Mouse (Mus musculus) CH12.LX (cell line): Measurements from ENCODE around the gene Slc48a1.

Source experiments
- CTCF ChIP-seq, 2 experiments: IDR thresholded peaks in 1 of 2; conservative IDR thresholded peaks in 1 of 2; 2 replicates each; pipeline ENCODE4 v1.5.1; 2011 to 2012; ENCODE audit warnings: low read depth in 2 of 2, low read length in 2 of 2, improper control_type of control experiment in 1 of 2, inconsistent platforms in 1 of 2, mild to moderate bottlenecking in 1 of 2, moderate library complexity in 1 of 2
- NRF1 ChIP-seq: IDR thresholded peaks from 2 replicates; pipeline ENCODE4 v1.6.1; 2014; ENCODE audit warnings: low read depth, mild to moderate bottlenecking, inconsistent platforms, low read length, improper control_type of control experiment, moderate library complexity
- POLR2A ChIP-seq: IDR thresholded peaks from 2 replicates; pipeline ENCODE4 v1.6.1; 2011; ENCODE audit warnings: low read depth, mild to moderate bottlenecking, improper control_type of control experiment, low read length
- RCOR1 ChIP-seq: conservative IDR thresholded peaks from 2 replicates; pipeline ENCODE4 v1.6.1; 2012; ENCODE audit warnings: low read depth, mild to moderate bottlenecking, inconsistent platforms, low read length, improper control_type of control experiment

DNA sequence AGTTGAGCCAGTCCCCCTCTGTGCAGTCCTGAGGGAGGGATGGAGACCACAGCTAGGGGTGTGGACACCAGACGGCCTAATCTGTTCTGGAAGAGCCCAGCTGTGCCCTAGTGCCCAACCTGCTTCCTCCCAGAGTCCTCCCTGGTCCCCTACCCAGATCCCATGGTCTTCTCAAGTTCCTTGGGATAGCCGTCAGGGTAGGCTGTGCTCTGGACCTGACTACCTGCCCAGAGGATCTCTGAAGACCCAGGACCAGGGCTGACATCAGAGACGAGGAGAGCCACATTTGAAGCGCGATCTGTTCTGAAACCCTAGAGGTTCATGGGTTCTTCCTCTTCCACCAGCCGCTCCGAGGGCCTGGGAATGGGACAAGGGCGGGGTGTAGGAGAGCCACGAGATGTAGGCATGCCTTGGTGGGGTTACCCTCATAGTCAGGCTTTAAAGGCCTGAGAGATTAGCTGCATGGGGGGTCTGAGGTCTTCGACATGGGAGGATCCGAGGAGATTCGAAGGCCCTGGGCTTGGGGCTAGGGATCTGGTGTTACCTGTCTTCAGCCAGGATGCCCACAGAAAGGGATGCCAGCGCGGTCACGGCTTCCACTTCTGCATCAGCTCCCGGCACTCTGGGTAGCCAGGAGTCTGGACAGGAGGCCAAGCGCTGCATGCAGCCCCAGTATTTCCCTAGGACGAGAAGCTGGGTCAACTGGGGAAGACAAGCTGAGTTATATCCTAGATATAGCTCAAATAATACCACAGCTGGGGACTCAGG, 15.2 kb downstream of the Slc48a1 start:
- TF ChIP-seq CTCF (conservative IDR thresholded peaks at IDR 0.05 in 1 of 2, IDR thresholded peaks at IDR 0.05 in 1 of 2; ENCODE audit: low read depth in 2 of 2, low read length in 2 of 2) = no peak
- no peak for TF ChIP-seq RCOR1
- no peak for TF ChIP-seq NRF1
- TF ChIP-seq POLR2A = no peak
